Mouse (Mus musculus): ENCODE results near the gene Olfr65. TPM values are rescaled to one million over a fixed set of nuclear protein-coding genes. Genes with fewer than 3 reads are reported as not detected.

The Olfr65 gene
- polyA plus RNA-seq, 1 experiment from 2014 or later, result not detected

DNA sequence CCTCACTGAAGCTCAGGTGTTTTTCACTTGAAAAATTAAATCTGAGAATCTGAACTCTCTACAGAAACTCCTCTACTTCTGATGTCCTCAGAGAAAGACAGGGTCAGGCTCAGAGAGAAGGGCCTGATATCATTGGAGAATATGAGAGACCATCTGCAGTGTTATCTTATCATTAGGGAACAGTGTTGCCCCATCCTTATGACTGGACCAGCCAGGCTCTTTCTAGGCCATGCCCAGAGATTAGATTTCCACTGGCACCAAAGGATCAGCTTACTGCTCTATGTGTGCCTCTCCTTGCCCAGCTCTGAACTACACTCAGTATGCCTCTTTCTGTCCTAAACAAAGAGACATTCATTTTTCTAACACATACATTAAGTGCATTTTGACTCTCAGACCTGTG is 12.1 kb downstream of the Olfr65 start:
- no peak for DNase-seq (ENCODE audit: low spot score)
- H3K4me2 ChIP-seq (ENCODE audit: low read length), result no peak overlapping the region
- H3K36me3 ChIP-seq (ENCODE audit: insufficient read depth, low read length), result no peaks in the 10 kb centered on the region
- no peaks in the 10 kb centered on the region for H3K9me3 ChIP-seq (replicated peaks; ENCODE audit: low read length)
- no peak overlapping the region for H3K4me3 ChIP-seq (replicated peaks; ENCODE audit: low read depth, low read length)
- TF ChIP-seq CTCF (IDR thresholded peaks at IDR 0.05; ENCODE audit: low read depth), result no peak
- H3K4me1 ChIP-seq (replicated peaks; ENCODE audit: insufficient read depth, low read length), result no peaks in the 10 kb centered on the region
- no peaks in the 10 kb centered on the region for H3K27me3 ChIP-seq (ENCODE audit: insufficient read depth, low read length)
- H3K9ac ChIP-seq (ENCODE audit: low read depth, low read length), result no peak overlapping the region
- no peak for ATAC-seq (replicated peaks; ENCODE audit: low FRiP score, low read depth)
- no peak overlapping the region for H3K27ac ChIP-seq

DNA sequence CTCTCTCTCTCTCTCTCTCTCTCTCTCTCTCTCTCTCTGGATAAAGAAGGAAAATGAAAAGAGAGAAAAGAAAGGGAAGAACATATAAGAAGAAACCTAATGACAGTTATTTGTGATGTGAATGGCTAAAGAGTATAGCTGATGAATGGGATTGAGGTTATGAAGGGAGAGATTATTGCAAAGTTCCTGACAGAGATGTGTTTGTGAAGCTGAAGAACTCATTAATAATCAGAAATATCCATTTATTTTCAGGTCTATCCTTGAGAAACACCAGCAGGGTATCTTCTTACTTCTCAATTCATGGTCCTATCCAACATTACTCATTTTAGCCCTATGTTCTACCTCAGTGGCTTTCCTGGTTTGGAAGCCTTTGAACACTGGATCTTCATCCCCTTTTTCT is 25.2 kb downstream of the Olfr65 start, which contains the start of gene Olfr631:
Gene Olfr631 (plus strand): TSS at position 301 of the 400 bp plus-strand sequence.
- TF ChIP-seq CTCF (IDR thresholded peaks at IDR 0.05; ENCODE audit: low read depth), result no peak
- H3K4me2 ChIP-seq (ENCODE audit: low read length), result no peak within 1 kb of the TSS
- no peak for ATAC-seq (replicated peaks; ENCODE audit: low FRiP score, low read depth)

DNA sequence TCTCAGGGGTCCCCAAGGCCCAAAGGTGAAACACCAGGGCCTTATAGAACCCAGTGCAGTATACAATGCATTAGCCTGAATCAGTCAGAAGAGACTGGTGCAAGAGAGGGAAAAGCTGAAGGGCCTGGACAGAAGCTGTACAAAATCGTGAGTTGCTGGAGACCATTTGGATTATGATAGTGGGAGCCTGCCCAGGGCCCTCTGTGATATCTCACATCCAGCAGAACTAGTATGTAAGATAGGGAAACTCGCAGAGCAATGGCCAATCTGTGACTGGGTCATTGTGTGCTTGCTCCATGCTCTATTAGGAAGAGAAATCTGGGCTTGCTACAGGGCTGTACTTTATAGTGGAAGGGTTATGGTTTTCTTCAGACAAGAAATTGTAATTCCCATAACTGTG is 31.0 kb downstream of the Olfr65 start, which contains the start of gene Olfr632:
Gene Olfr632 (plus strand): TSS at position 84 of the 400 bp plus-strand sequence.
- Histone ChIP-seq H3K4me1 (replicated peaks; ENCODE audit: insufficient read depth, low read length) (no peaks in the 10 kb centered on the region), H3K4me2 (ENCODE audit: low read length) (no peak within 1 kb of the TSS), H3K27me3 (ENCODE audit: insufficient read depth, low read length) (no peaks in the 10 kb centered on the region), H3K27ac (no peak within 1 kb of the TSS), H3K9me3 (replicated peaks; ENCODE audit: low read length) (no peaks in the 10 kb centered on the region), H3K36me3 (ENCODE audit: insufficient read depth, low read length) (no peaks in the 10 kb centered on the region), H3K9ac (ENCODE audit: low read depth, low read length) (no peak within 1 kb of the TSS), H3K4me3 (replicated peaks; ENCODE audit: low read depth, low read length) (no peak within 1 kb of the TSS)
- WGBS, result 75% methylated on average over 2 of the region's 2 CpGs
- ATAC-seq (replicated peaks; ENCODE audit: low FRiP score, low read depth) (no peak), DNase-seq (ENCODE audit: low spot score) (no peak)
- TF ChIP-seq CTCF (IDR thresholded peaks at IDR 0.05; ENCODE audit: low read depth), result no peak

More for the DNA sequence above, 25.2 kb downstream of the Olfr65 start, which contains the start of gene Olfr631:
- Histone ChIP-seq H3K4me3 (replicated peaks; ENCODE audit: low read depth, low read length) (no peak within 1 kb of the TSS), H3K4me1 (replicated peaks; ENCODE audit: insufficient read depth, low read length) (no peaks in the 10 kb centered on the region), H3K36me3 (ENCODE audit: insufficient read depth, low read length) (no peaks in the 10 kb centered on the region), H3K9ac (ENCODE audit: low read depth, low read length) (no peak within 1 kb of the TSS), H3K27me3 (ENCODE audit: insufficient read depth, low read length) (no peaks in the 10 kb centered on the region), H3K9me3 (replicated peaks; ENCODE audit: low read length) (no peaks in the 10 kb centered on the region), H3K27ac (no peak within 1 kb of the TSS)
- DNase-seq (ENCODE audit: low spot score), result no peak

DNA sequence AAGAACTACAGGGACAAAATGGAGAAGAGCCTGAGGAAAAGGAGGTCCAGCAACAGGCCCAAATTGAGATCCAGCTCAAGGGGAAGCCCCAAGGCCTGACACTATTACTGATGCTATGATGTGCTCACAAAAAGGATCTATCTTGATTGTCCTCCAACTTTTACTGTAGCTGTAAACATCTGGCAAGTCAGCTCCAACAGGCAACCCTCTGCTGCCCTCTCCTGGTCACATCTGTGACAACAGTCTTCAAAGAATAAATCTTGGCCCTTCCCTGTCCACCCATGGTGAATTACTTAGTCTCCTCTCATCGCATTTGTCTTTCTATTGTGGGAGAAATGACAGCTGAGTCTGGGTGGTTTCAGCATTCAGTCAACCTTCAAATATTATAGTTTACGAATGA is 39.4 kb downstream of the Olfr65 start:
- Histone ChIP-seq H3K4me2 (ENCODE audit: low read length) (no peak overlapping the region), H3K27ac (no peak overlapping the region), H3K9me3 (replicated peaks; ENCODE audit: low read length) (no peaks in the 10 kb centered on the region), H3K4me1 (replicated peaks; ENCODE audit: insufficient read depth, low read length) (no peaks in the 10 kb centered on the region), H3K9ac (ENCODE audit: low read depth, low read length) (no peak overlapping the region), H3K36me3 (ENCODE audit: insufficient read depth, low read length) (no peaks in the 10 kb centered on the region), H3K27me3 (ENCODE audit: insufficient read depth, low read length) (no peaks in the 10 kb centered on the region), H3K4me3 (replicated peaks; ENCODE audit: low read depth, low read length) (no peak overlapping the region)
- TF ChIP-seq CTCF (IDR thresholded peaks at IDR 0.05; ENCODE audit: low read depth), result peak; percentile 83
- peak; percentile 70 for DNase-seq (ENCODE audit: low spot score)
- no peak for ATAC-seq (replicated peaks; ENCODE audit: low FRiP score, low read depth)
- WGBS, result 25% methylated on average over 2 of the region's 2 CpGs

DNA sequence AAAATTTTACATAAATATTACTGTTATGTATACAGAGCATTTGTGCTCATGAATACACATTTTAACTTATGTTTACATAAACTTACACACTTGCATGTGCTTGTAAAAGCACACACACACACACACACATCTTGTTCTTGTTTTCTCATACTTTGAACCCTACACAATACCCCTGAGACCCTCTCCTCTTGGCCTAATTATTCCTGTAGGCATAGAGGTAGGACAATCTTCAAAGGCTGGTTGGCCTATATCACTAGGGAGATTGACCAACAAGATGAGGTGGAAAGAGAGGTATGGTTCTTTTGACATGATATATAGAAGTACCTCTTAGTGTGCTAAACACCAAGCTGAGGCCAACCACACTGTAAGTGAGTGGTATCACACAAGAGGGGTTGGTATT is 40.9 kb downstream of the Olfr65 start, which contains the start of gene Olfr633:
Gene Olfr633 (plus strand): TSS at position 301 of the 400 bp plus-strand sequence.
- H3K36me3 ChIP-seq (ENCODE audit: insufficient read depth, low read length), result no peaks in the 10 kb centered on the region
- ATAC-seq (replicated peaks; ENCODE audit: low FRiP score, low read depth) (no peak), DNase-seq (ENCODE audit: low spot score) (no peak)
- no peaks in the 10 kb centered on the region for H3K27me3 ChIP-seq (ENCODE audit: insufficient read depth, low read length)
- no peak within 1 kb of the TSS for H3K4me2 ChIP-seq (ENCODE audit: low read length)
- no peaks in the 10 kb centered on the region for H3K9me3 ChIP-seq (replicated peaks; ENCODE audit: low read length)
- no peak for TF ChIP-seq CTCF (IDR thresholded peaks at IDR 0.05; ENCODE audit: low read depth)
- no peak within 1 kb of the TSS for H3K4me3 ChIP-seq (replicated peaks; ENCODE audit: low read depth, low read length)
- H3K4me1 ChIP-seq (replicated peaks; ENCODE audit: insufficient read depth, low read length), result no peaks in the 10 kb centered on the region
- H3K27ac ChIP-seq, result no peak within 1 kb of the TSS
- H3K9ac ChIP-seq (ENCODE audit: low read depth, low read length), result no peak within 1 kb of the TSS

Other genes with a start within 250 kb of the Olfr65 start
- not detected in 2 replicates for gene Olfr623, start 239.8 kb upstream of the Olfr65 start, polyA plus RNA-seq (2015; fragmentation: Nextera tagmentation; extraction: Ambion mirVana)
- 0.01 and 0.04 TPM in 2 replicates for gene Olfr624, start 232.3 kb upstream of the Olfr65 start, polyA plus RNA-seq (2015; fragmentation: Nextera tagmentation; extraction: Ambion mirVana)
- not detected in 2 replicates for gene Olfr625-ps1, start 220.8 kb upstream of the Olfr65 start, polyA plus RNA-seq (2015; fragmentation: Nextera tagmentation; extraction: Ambion mirVana)
- gene Olfr243, start 188.8 kb upstream of the Olfr65 start, polyA plus RNA-seq (2015; fragmentation: Nextera tagmentation; extraction: Ambion mirVana), result not detected in 2 replicates
- gene Olfr628, start 173.1 kb upstream of the Olfr65 start, polyA plus RNA-seq (2015; fragmentation: Nextera tagmentation; extraction: Ambion mirVana), result not detected in 2 replicates
- not detected in 2 replicates for gene Olfr629, start 158.5 kb upstream of the Olfr65 start, polyA plus RNA-seq (2015; fragmentation: Nextera tagmentation; extraction: Ambion mirVana)
- gene Olfr630, start 146.2 kb upstream of the Olfr65 start, polyA plus RNA-seq (2015; fragmentation: Nextera tagmentation; extraction: Ambion mirVana), result not detected in 2 replicates
- not detected in 2 replicates for gene Olfr69, start 131.9 kb upstream of the Olfr65 start, polyA plus RNA-seq (2015; fragmentation: Nextera tagmentation; extraction: Ambion mirVana)
- gene Olfr68, start 123.8 kb upstream of the Olfr65 start, polyA plus RNA-seq (2015; fragmentation: Nextera tagmentation; extraction: Ambion mirVana), result not detected in 2 replicates
- gene Olfr67, start 111.7 kb upstream of the Olfr65 start, polyA plus RNA-seq (2015; fragmentation: Nextera tagmentation; extraction: Ambion mirVana), result not detected in 2 replicates
- 402 and 408 TPM in 2 replicates for gene Hbb-bt, start 89.5 kb upstream of the Olfr65 start, polyA plus RNA-seq (2015; fragmentation: Nextera tagmentation; extraction: Ambion mirVana)
- 1,726 and 1,799 TPM in 2 replicates for gene Hbb-bs, start 75.4 kb upstream of the Olfr65 start, polyA plus RNA-seq (2015; fragmentation: Nextera tagmentation; extraction: Ambion mirVana)
- gene Hbb-bh2, start 63.0 kb upstream of the Olfr65 start, polyA plus RNA-seq (2015; fragmentation: Nextera tagmentation; extraction: Ambion mirVana), result not detected in 2 replicates
- not detected in 2 replicates for gene Hbb-bh1, start 60.3 kb upstream of the Olfr65 start, polyA plus RNA-seq (2015; fragmentation: Nextera tagmentation; extraction: Ambion mirVana)
- 0.38 and 0.54 TPM in 2 replicates for gene Hbb-y, start 50.3 kb upstream of the Olfr65 start, polyA plus RNA-seq (2015; fragmentation: Nextera tagmentation; extraction: Ambion mirVana)
- gene Olfr66, start 17.2 kb upstream of the Olfr65 start, polyA plus RNA-seq (2015; fragmentation: Nextera tagmentation; extraction: Ambion mirVana), result not detected in 2 replicates
- not detected in 2 replicates for gene Olfr64, start 9.0 kb upstream of the Olfr65 start, polyA plus RNA-seq (2015; fragmentation: Nextera tagmentation; extraction: Ambion mirVana)
- gene Olfr631, start 25.3 kb downstream of the Olfr65 start, polyA plus RNA-seq (2015; fragmentation: Nextera tagmentation; extraction: Ambion mirVana), result not detected in 2 replicates
- not detected in 2 replicates for gene Olfr632, start 30.9 kb downstream of the Olfr65 start, polyA plus RNA-seq (2015; fragmentation: Nextera tagmentation; extraction: Ambion mirVana)
- not detected in 2 replicates for gene Olfr633, start 41.0 kb downstream of the Olfr65 start, polyA plus RNA-seq (2015; fragmentation: Nextera tagmentation; extraction: Ambion mirVana)
- not detected in 2 replicates for gene Olfr635, start 67.7 kb downstream of the Olfr65 start, polyA plus RNA-seq (2015; fragmentation: Nextera tagmentation; extraction: Ambion mirVana)
- gene Olfr638, start 95.3 kb downstream of the Olfr65 start, polyA plus RNA-seq (2015; fragmentation: Nextera tagmentation; extraction: Ambion mirVana), result not detected in 2 replicates
- gene Olfr639, start 113.8 kb downstream of the Olfr65 start, polyA plus RNA-seq (2015; fragmentation: Nextera tagmentation; extraction: Ambion mirVana), result 0.01 TPM in 1 of 2 replicates, not detected in the other
- not detected in 2 replicates for gene Olfr640, start 122.1 kb downstream of the Olfr65 start, polyA plus RNA-seq (2015; fragmentation: Nextera tagmentation; extraction: Ambion mirVana)
- gene Olfr641, start 132.0 kb downstream of the Olfr65 start, polyA plus RNA-seq (2015; fragmentation: Nextera tagmentation; extraction: Ambion mirVana), result not detected in 2 replicates
- not detected in 2 replicates for gene Olfr642, start 149.2 kb downstream of the Olfr65 start, polyA plus RNA-seq (2015; fragmentation: Nextera tagmentation; extraction: Ambion mirVana)
- gene 4930516K23Rik, start 158.0 kb downstream of the Olfr65 start, polyA plus RNA-seq (2015; fragmentation: Nextera tagmentation; extraction: Ambion mirVana), result not detected in 2 replicates
- not detected in 2 replicates for gene Olfr644, start 168.4 kb downstream of the Olfr65 start, polyA plus RNA-seq (2015; fragmentation: Nextera tagmentation; extraction: Ambion mirVana)
- gene Olfr645, start 182.0 kb downstream of the Olfr65 start, polyA plus RNA-seq (2015; fragmentation: Nextera tagmentation; extraction: Ambion mirVana), result not detected in 2 replicates
- gene Olfr646, start 201.4 kb downstream of the Olfr65 start, polyA plus RNA-seq (2015; fragmentation: Nextera tagmentation; extraction: Ambion mirVana), result not detected in 2 replicates
- not detected in 2 replicates for gene Ubqln5, start 226.3 kb downstream of the Olfr65 start, polyA plus RNA-seq (2015; fragmentation: Nextera tagmentation; extraction: Ambion mirVana)
- gene Olfr643, start 233.9 kb downstream of the Olfr65 start, polyA plus RNA-seq (2015; fragmentation: Nextera tagmentation; extraction: Ambion mirVana), result not detected in 2 replicates
- not detected in 2 replicates for gene Ubqln3, start 239.8 kb downstream of the Olfr65 start, polyA plus RNA-seq (2015; fragmentation: Nextera tagmentation; extraction: Ambion mirVana)
- not detected in 2 replicates for gene Ubqlnl, start 247.1 kb downstream of the Olfr65 start, polyA plus RNA-seq (2015; fragmentation: Nextera tagmentation; extraction: Ambion mirVana)

Measured in kidney, postnatal 0 days (tissue).